Mouse (Mus musculus) left cerebral cortex, adult 9 months (tissue): ENCODE results near the gene Smok2b.
"Not testable (repeated sequence)": the region's sequence is repeated elsewhere in the genome, so short reads cannot be mapped to it uniquely, and the experiment has no call there.

Experiments
- DNase-seq, 2 experiments: peaks; one replicate each; pipeline ENCODE4 v3.0.0; 2022; ENCODE audit warnings: low spot score in 2 of 2

Gene Smok2b

DNA sequence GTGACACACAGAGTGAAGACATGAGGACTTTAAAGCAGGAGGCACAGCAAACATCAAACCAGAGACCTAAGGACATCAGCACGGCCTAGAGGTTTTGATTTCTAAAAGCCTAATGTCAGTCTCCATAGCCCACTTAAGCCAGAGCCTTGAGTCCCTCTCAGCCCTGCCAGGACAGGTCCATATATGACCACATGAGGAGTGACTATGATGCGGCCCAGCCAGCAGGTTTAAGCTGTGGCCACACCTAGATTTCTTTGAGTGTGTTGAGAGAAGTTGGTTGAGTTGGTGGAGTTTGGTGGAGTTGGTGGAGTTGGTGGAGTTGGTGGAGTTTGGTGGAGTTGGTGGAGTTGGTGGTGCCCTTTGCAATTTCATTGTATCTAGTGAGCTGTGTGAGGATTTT, at the start of gene Smok2b:
Gene Smok2b (plus strand): TSS at position 301 of the 400 bp plus-strand sequence.
- DNase-seq, result not testable (repeated sequence)

DNA sequence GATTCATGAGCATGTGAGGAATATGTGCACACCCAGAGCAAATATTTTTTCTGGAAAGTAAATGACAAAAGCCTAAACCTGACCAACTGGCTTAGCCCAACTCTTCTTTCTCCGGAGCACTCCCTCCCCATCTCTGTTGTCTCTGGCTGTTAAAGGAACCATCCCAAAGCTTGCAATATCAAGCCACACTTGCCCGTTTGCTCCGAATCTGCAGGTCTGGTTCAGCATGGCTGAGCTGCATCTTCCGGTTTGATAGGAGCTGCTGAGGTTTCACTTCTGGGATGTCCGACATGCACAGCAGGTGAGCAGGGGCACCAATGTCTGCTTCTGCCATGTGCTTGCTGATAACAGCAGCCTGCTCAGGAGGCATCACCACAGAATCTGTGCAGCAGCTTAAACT, 49.6 kb upstream of the Smok2b start:
- not testable (repeated sequence) for DNase-seq

DNA sequence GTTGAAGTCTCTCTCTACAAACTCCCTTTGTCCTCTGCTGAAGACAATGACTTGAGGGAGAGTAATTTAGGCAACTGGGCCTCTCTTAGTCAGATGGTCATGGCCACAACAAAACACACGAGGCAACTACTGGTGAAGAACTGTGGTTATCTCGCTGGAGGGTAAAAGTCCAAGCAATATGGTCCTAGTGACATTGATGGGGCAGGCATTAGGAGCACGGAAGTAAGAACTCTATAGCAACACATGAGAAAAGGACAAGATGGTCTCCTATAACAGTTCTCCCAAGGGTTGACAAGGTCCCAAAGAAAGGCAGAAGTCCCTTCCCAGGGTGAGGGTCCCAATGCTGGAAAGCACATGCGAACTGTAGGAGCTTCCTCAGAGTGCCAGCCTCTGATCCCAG, 47.3 kb upstream of the Smok2b start:
- not testable (repeated sequence) for DNase-seq

DNA sequence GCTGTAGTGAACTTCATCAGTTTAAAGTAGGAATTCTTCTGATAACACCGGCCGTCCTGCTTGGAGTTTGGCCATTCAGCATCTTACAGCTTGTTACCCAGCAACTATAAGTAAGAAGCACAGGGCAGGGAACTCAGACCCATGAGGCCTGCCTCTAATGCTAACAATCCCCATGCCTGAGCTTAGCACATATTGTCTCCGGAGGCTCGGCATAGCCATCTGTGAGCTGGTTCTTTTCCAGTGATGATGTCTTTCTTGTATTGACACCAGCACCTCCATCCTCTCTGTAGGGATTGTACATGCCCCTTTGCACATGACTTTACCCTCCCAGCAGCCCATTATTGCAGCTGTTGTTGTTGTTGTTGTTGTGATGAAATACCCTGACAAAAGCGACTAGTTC, 45.5 kb upstream of the Smok2b start:
- not testable (repeated sequence) for DNase-seq

DNA sequence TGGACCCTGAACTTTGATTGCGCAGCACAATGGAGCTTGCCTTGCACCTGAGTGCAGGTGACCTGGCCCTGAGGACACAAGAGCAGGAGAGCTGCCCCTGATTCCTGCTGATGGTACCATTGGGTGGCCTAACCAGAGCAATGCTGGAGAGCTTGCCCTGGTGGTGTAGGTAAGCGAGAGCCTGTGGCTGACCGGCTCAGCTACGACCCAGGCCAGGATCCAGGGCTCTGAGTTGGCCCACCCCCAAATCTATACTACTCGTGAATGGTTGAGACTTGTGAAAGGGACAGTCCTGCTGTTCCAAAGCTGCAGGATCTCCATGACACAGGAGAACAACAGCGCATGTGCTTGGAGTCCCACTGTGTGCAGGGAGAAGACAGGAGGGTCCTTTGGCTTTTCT, 43.5 kb upstream of the Smok2b start:
- DNase-seq, result not testable (repeated sequence)

DNA sequence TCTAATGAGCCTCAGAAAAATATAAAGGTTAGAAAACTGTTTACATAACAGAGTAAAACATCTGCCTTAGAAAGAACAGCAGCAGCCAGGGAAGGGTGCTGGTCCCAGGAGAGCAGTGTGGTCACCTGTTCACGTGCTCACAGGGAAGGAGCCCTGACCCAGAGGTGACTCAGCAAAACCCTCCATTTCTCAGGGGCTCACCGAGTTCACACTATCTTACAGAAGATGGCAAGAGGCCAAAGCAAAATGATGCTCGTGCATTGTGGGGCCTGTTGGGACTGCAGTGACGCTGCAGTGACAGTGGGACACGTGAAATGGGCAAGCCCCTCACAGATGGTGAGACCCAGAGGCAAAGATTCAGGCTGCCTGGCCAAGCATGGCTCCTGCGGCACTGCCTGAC, 42.4 kb upstream of the Smok2b start:
- DNase-seq, result not testable (repeated sequence)

DNA sequence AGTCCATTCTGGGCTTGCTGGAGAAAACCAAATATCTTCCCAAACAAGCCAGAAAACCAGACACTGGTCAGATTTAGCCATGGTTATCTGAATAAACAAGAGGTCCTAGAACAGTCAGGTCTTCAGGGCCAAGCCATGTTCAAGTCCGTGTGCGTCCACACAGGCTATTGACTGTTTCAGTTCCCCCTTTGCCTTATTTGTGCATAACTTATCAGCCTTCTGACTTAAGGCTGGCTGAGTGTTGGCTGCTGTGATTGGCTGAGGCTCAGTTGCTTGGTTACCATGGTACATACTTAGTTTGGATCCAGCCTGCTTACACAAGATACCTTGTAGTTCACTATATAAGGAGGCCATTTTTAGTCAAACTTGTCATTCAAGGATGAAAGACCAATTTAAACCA, 41.2 kb upstream of the Smok2b start:
- DNase-seq, result not testable (repeated sequence)

DNA sequence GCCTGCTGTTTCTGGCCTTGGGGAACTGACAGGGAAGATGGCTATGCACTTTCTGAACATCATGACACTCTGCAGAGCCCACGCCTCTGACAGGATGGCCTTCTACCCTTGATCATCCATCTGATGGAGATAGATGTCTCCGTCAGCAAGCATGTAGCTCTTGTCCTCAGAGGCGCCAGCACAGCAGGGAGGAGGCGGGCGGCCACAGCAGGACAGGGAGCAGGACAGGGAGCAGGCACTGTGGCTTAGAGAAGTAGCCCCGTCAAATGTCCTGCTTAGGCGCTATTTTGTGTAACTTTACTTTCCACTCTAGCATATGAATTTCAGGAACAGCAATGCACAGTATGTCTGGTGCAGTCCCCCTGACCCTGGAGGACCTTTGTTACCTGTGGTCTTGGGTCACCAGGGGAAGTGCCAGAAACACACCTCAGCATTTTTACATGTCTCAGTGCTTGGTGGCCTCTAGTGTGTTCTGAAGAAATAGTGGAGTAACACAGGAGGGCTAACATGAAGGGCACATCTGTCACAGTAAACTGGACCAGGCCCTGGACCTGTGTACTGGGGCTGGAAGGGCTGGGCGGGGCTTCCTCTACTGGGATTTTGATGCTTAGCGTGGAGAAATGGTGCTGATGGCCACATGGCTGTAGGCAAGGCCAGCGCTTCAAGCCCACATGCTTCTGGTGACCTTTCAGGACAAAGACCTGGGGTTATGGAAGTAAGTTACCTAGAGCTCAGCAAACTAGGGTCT, 39.0 kb upstream of the Smok2b start:
- DNase-seq, result not testable (repeated sequence)

DNA sequence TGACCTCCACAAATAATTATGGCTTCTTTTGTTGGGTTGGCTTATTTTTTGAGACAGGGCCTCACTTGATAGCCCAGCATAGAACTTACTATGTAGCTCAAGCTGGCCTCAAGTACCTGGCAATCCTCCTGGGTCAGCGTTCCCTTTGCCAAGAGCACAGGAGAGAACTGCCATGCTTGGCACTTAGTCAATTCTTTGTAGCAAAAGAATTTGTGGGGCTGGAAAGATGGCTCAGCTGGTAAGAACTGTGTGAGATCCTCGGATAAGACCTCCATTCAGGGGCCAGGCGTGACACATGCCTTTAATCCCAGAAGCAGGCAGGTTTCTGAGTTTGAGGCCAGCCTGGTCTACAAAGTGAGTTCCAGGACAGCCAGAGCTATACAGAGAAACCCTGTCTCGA, 33.6 kb upstream of the Smok2b start:
- DNase-seq, result not testable (repeated sequence)

DNA sequence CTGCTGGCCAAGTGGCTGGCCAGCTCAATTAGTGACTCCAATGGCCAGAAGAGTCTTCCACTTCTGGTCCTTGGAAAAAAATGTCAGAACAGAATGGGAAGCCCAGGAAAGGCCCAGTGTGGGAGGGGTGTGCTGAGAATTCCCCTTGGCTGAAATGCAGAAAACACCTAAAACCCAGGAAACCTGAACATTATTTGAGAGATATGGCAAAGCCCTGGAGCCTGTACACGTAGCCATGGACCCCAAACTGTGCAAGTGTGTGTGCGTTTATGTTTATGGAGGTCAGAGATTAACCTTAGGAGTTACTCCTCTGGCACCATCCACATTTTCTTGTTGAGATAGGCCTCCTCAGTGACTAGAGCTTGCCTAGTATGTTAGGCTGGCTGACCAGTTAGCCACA, 31.2 kb upstream of the Smok2b start:
- not testable (repeated sequence) for DNase-seq

DNA sequence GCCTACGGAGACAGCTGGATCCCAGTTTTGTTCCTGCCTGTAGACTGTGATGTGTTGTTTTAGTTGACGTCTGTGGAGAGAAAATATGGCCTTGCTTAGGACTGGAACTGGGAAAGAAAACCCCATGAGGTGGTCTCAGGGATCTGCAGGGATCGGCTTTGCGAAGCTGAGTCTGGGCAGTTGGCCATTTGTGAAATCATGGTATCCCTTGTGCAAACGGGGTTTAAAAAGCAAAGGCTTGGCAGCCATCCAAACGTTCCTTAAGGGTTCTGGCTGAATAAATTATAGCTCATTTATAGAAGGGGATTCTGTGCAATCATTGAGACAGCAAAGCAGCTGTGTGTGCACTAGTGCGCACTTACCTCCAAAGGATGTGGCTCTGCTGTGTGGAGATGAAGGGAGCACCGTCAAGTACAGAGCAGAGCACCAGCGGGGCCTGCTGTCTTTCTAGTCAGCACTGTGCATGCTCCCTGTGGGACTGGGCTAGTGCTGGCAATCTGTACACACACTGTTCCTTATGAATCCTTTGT, 30.1 kb upstream of the Smok2b start:
- DNase-seq, result not testable (repeated sequence)

DNA sequence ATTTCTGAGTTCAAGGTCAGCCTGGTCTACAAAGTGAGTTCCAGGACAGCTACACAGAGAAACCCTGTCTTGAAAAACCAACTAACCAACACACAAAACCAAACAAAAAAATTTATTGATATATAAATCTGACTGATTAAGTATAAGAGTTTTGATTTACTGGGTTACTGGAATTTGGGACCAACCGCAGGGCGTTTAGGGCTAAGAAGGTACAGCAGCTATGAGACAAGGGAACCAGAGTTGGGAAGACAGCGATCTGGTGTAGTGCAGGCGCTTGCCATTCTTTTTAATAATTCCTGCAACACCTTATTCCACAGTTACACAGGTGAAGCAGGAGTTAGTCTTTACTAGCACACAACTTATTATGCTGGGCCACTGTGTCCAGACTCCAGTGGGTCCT, 28.5 kb upstream of the Smok2b start:
- DNase-seq, result not testable (repeated sequence)

DNA sequence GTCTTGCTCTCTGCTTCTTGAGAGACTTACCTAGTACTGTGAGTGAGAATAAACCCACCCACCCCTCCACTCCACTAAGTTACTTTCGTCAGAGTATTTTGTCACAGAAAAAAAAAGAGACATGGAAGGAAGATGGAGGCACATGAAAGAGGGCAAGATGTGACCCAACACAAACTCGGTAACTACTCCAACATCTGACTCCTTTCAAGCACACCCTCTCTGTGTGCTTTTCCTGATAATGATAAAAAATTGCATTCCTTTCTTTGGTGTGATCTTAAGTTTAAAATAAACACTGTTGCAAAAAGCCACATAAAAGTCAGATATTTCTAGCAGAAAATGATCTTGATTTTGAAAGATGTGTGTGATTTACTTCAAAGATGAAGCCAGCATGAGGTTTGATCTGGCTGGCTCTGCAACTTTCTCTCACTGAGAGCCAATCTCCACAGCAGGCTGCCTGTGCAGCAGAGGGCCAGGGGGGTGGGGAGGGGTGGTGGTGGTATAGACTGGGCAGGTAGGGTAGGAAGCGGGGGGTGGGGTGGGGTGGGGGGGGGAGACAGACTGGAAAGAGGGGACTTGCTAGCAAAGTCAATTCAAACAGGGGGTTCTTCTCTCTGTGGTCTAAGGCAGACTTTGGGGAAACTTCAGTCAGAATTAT, 27.5 kb upstream of the Smok2b start:
- DNase-seq, result not testable (repeated sequence)

DNA sequence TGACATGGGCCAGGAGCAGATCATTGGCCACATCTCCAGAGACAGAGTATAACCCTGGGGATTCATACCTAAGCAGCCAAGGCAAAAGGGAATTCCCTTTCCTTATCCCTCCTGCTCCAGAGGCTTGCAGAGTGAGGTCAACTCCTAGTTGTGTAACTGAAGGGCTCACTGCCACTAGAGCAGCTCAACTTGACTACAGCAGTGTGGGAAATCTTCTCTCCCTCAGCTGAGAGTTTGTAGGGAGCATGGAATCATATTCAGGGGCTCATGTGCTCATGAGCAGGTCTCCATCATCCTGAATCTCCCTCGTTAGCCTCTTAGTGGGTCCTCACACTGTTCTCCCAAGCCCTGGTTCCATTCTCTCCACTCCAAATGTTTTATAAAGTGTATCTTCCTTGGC, 24.8 kb upstream of the Smok2b start:
- not testable (repeated sequence) for DNase-seq

DNA sequence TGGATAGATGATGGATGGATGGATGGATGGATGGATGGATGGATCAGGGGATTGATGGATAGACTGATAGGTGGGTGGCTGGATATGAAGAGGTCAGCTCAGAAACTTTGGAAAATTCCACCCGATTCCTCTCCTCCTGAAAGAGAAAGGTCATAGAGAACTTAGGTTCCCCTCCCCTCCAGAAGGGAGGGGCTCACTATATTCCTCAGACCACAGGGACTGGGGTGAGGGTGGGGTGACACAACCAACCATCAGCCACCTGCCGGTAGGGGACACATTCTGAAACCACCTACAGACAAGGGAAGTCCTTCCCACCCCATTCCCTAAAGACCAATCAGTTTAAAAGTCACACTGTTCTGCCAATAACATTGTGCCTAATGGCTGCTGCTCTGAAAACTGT, 23.6 kb upstream of the Smok2b start:
- DNase-seq, result no peak

DNA sequence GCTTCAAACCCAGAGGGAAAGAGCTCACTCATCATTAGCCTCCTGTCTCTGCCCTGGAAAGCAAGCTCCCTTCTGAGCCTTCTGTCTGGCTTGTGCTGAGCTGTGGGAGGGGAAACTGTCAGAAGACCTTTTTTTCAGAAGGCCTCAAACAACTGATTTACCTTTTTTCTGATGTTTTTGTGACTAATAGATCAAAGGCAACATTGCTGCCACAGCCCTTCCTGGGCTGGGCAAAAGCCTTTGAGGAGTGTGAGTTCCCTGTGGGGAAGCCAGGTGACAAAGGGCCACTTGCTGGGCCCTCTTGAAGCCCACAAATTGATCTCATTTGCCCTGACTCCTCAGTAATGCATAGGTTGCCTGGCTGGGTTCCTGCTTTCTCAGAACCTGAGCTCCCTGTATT, 21.6 kb upstream of the Smok2b start:
- not testable (repeated sequence) for DNase-seq

DNA sequence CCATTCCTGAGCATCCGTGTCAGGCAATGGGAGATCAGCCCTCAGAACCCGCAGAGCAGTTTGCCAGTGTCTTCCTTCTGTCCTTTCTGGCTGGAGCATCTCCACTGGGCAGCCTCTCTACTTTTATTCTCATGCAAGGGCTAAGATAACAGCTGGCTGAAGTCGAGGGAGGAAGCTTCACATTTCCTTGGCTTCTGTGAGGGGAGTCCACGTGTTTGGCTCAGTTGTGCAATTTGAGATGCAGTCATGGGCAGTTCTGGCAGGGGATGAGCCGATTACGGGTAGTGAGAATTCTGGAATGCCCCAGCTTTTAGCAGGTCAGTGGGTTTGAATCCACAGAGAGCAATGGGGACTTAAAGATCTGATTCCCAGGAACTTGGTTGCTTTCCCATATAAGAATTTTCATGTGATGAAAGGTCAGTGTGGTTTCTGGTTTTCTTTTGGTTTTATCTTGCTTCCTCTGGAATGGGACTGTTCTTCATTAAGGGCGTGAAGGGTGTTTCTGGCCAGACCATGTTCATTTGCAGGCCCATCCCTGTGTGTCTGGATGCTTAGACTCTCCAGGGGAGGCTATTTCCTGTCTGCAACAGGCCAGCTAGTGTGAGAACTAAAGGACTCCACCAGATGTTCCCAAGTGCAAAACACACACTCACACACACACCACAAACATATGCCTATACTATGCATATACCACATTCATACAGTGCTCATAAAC, 17.8 kb upstream of the Smok2b start:
- DNase-seq, result no peak

DNA sequence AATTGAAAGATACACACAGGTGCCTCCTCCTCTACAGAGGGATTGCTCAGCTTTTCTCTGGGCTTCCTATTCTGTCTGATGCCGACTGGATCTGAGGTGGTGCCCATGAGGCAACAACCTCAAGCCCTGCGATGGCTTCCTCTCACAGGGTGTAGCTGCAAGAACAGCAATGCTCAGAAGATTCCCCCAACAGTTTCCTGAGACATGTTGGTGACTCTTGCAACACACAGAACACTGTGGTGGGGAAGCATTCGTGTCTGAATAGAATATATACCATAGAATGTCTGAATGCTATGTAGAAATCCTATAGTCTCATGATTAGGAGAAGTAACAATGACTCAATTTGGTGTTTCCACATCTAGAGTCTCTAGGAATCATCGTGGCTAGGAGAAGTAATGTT, 15.9 kb upstream of the Smok2b start:
- DNase-seq, result no peak

DNA sequence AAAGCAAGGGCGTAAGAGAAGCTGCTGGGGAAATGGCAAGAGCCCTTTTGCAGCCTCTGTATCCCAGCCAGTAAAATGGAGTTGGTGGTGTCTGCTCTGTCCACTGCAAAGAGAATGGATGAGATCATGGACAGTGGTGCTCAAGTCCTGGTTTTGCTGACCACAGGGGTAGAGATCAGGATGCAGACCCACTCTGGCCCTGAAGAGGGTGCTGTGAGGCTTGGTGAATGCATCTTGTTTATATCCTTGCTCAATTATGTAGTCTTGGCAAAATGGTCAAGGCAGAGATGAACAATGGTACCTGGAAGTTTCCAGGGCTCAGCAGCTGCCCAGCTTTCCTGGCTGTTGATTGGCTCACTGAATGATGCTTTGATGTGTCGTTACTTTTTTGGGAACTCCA, 14.5 kb upstream of the Smok2b start:
- DNase-seq, result no peak

DNA sequence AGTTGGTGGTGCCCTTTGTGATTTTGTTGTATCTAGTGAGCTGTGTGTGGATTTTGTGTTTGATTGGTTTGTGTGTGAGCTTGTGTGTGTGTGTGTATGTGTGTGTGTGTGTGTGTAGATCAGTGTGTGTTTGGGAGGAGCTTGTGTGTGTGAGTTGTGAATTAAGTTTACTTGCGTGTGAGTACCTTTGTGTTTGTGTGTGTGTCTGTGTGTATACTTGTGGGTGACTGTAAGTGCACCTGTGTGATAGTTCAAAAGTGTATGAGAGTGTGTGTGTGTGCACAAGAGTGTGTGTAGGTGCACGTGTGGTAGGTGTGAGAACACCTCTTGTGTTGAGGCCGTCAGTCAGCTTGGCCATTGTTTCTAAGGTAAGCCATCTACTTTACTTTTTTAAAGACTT, 9.2 kb upstream of the Smok2b start, which contains the start of gene Smok2a:
Gene Smok2a (plus strand): TSS at position 301 of the 400 bp plus-strand sequence.
- DNase-seq, result no peak

DNA sequence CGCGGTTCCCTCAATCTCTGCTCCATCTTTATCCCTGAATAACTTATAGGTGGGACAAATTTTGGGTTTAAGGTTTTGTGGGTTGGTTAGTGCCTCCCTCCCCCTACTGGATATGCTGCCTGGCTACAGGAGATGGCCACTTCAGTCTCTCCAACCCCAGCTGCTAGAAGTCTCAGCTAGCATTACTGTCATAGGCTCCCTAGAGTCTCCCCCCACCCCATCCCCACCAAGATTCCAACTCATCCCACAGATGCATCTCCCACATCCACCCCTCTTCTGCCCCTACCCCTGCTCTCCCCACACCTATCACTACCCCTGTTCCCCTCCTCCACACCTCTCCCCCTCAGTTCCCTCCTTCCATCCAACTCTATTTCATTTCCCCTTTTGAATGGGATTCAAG, 8.1 kb upstream of the Smok2b start:
- DNase-seq, result not testable (repeated sequence)

DNA sequence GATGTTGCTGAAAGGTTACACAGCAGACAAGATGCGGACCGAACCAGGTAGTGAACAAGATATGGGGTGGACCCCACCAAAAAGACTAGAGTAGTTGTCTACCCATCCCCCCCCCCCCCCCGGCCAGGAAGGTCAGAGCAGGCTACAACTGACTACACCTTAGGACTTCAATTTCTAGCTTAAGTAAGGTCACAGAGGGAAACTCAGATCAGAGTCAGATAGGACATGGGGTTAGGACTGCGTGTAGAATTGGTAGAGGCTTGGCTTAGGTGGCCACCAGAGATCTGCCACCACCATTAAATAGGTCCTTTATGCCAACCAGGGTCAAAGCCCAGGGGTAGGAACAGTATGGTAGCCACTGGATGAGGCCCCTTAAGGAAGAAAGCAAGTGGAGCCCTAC, 9.4 kb downstream of the Smok2b start:
- not testable (repeated sequence) for DNase-seq
